Mouse (Mus musculus) forebrain, embryonic 12.5 days (tissue): Measurements from ENCODE around the gene Hmcn2. TPM values are rescaled to one million over a fixed set of nuclear protein-coding genes. Genes with fewer than 3 reads are reported as not detected.

Experiments
- ATAC-seq: fragments of 200-750 bp; cut with Nextera tagmentation; 2 replicates; pipeline ENCODE4 v1.8.0; 2017; ENCODE audit warnings: moderate TSS enrichment; ENCODE audit not compliant: low FRiP score
- H3K27ac ChIP-seq: fragments of 300-500 bp; sonication (generic); 2 replicates; pipeline ENCODE4 v1.5.1; 2016; ENCODE audit warnings: mild to moderate bottlenecking
- H3K27me3 ChIP-seq: fragments of 300-500 bp; sonication (generic); 2 replicates; pipeline ENCODE4 v1.6.1; 2016; ENCODE audit warnings: mild to moderate bottlenecking
- H3K36me3 ChIP-seq: fragments of 300-500 bp; sonication (generic); replicated peaks from 2 replicates; pipeline ENCODE4 v1.6.1; 2016; ENCODE audit warnings: mild to moderate bottlenecking
- H3K4me1 ChIP-seq: fragments of 300-500 bp; sonication (generic); 2 replicates; pipeline ENCODE4 v1.6.1; 2016
- H3K4me2 ChIP-seq: fragments of 300-500 bp; sonication (generic); 2 replicates; pipeline ENCODE4 v1.6.1; 2016; ENCODE audit warnings: mild to moderate bottlenecking, moderate library complexity
- H3K4me3 ChIP-seq: fragments of 300-500 bp; sonication (generic); replicated peaks from 2 replicates; pipeline ENCODE4 v1.5.1; 2016; ENCODE audit warnings: mild to moderate bottlenecking
- H3K9ac ChIP-seq: fragments of 300-500 bp; sonication (generic); 2 replicates; pipeline ENCODE4 v1.6.1; 2016; ENCODE audit warnings: mild to moderate bottlenecking
- H3K9me3 ChIP-seq: fragments of 300-500 bp; sonication (generic); 2 replicates; pipeline ENCODE4 v1.6.1; 2016
- WGBS: fragments of 180-500 bp; shearing (Covaris S2); methylation state at CpG from one replicate; pipeline ENCODE4 v1.1.7; 2016; 5-methylcytosine and 5-hydroxymethylcytosine counted together
- polyA plus RNA-seq: library from polyadenylated mRNA; unstranded; fragments of >200 nt; fragmentation: Nextera tagmentation; extraction: Ambion mirVana; gene quantifications from 2 replicates; pipeline ENCODE4 v1.2.1, GENCODE M21; 2016

The Hmcn2 gene
- polyA plus RNA-seq = 0.08 and 0.09 TPM in 2 replicates

DNA sequence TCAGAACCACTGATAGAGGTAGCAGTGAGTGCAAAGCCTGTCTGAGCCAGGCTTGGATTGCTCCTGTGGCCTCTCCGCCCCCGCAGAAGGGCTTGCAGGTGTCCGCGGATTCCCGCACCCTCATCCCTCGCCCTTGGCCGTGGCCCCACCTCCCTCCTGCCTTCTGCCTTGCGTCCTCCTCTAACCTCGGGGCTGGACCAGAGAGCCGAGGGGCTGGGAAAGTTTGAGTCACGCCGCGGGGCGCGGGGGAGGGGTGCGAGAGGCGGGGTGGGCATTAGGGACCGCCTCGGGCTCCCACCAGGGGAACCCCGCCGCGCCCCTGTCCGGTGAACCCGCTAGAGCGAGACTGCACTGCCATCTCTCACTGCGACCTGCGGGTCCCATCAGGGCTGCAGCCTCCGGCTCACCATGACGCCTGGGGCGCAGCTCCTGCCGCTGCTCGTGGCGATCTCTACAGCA is at the start of gene Hmcn2:
TSS of gene Hmcn2 (plus strand) at position 409 of the 459 bp plus-strand sequence.
- Histone ChIP-seq H3K36me3 (no peaks in the 10 kb centered on the region), H3K9ac (no peak within 1 kb of the TSS), H3K27me3 (peaks cover 74% of the 10 kb centered on the region), H3K4me3 (peak within 1 kb of the TSS; percentile 15; the same call in 1 of the 2 replicates), H3K4me2 (peak within 1 kb of the TSS; percentile 31), H3K27ac (no peak within 1 kb of the TSS), H3K4me1 (peaks cover 7% of the 10 kb centered on the region; the same call in 1 of the 2 replicates), H3K9me3 (no peaks in the 10 kb centered on the region)
- 1% methylated on average over 30 of the region's 33 CpGs for WGBS
- no peak for ATAC-seq

DNA sequence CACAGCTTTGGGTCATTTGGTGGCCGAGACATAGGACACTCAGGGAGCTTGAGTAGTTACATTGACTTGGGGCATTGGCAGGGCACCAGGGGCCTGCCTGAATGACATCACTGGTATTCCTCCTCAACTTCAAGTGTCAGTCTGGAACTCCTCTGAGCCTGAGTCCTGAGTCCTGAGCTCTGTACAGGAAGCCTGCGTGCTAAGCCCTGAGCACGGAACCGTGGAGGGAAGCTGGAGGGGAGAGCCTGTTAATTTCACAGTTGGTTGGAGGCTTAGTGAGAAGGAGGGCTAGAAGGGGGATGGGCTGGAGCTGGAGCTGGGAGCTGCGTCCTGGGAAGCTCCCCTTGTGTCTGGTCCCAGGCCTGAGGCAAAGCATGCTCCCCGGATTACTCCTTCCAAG is 46.8 kb upstream of the Hmcn2 start:
- no peaks in the 10 kb centered on the region for H3K9me3 ChIP-seq
- peak overlapping the region; percentile 62 for H3K27ac ChIP-seq
- H3K4me2 ChIP-seq = no peak overlapping the region
- peak; percentile 61 for ATAC-seq
- 12% methylated on average over 6 of the region's 6 CpGs for WGBS
- H3K4me1 ChIP-seq = peaks cover 62% of the 10 kb centered on the region
- no peak overlapping the region for H3K4me3 ChIP-seq
- H3K9ac ChIP-seq = no peak overlapping the region
- no peaks in the 10 kb centered on the region for H3K27me3 ChIP-seq
- peaks cover 9% of the 10 kb centered on the region; the same call in 1 of the 2 replicates for H3K36me3 ChIP-seq

DNA sequence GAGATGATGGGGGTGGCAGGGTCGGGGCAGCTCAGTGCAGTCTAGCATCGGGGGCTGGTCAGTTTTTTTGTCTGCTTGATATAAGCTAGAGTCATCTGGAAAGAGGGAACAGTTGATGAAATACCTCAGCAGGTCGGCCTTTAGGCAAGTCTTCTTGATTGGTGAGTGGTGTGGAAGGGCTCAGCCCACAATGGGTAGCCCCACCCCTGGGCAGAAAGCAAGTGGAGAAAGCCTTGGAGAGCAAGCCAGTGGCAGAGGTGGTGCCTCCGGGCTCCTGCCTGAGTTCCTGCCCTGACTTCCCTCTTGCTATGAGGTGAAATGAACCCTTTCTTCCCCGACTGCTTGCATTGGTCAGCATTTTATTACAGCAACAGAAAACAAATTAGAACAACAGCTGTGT is 45.6 kb upstream of the Hmcn2 start:
- 0 out of 2 replicates have a peak overlapping the region, but pooled peaks have one; percentile 42 for H3K27ac ChIP-seq
- peaks cover 50% of the 10 kb centered on the region for H3K4me1 ChIP-seq
- H3K9ac ChIP-seq = no peak overlapping the region
- peaks cover 13% of the 10 kb centered on the region; the same call in 1 of the 2 replicates for H3K36me3 ChIP-seq
- H3K4me2 ChIP-seq = no peak overlapping the region
- 47% methylated on average over 5 of the region's 5 CpGs for WGBS
- ATAC-seq = no peak
- H3K9me3 ChIP-seq = no peaks in the 10 kb centered on the region
- H3K4me3 ChIP-seq = no peak overlapping the region
- no peaks in the 10 kb centered on the region for H3K27me3 ChIP-seq

GRCm38 (mm10) chr2:31269188-31269587 is 45.0 kb upstream of the Hmcn2 start:
- 78% methylated on average over 6 of the region's 6 CpGs for WGBS
- no peaks in the 10 kb centered on the region for H3K9me3 ChIP-seq
- peaks cover 47% of the 10 kb centered on the region for H3K4me1 ChIP-seq
- H3K4me2 ChIP-seq = no peak overlapping the region
- no peak overlapping the region for H3K4me3 ChIP-seq
- H3K27me3 ChIP-seq = no peaks in the 10 kb centered on the region
- no peak for ATAC-seq
- H3K9ac ChIP-seq = no peak overlapping the region
- H3K36me3 ChIP-seq = peaks cover 13% of the 10 kb centered on the region; the same call in 1 of the 2 replicates
- H3K27ac ChIP-seq = 0 out of 2 replicates have a peak overlapping the region, but pooled peaks have one; percentile 42

- no peaks in the 10 kb centered on the region for H3K9me3 ChIP-seq
- H3K9ac ChIP-seq = no peak overlapping the region
- no peak overlapping the region for H3K4me2 ChIP-seq
- ATAC-seq = no peak
- WGBS = 95% methylated on average over 10 of the region's 10 CpGs
- no peaks in the 10 kb centered on the region for H3K27me3 ChIP-seq
- H3K4me3 ChIP-seq = no peak overlapping the region
- H3K4me1 ChIP-seq = peaks cover 43% of the 10 kb centered on the region
- no peak overlapping the region for H3K27ac ChIP-seq
- H3K36me3 ChIP-seq = peaks cover 13% of the 10 kb centered on the region; the same call in 1 of the 2 replicates
Observed at GRCm38 (mm10) chr2:31269847-31270246, 44.4 kb upstream of the Hmcn2 start.

DNA sequence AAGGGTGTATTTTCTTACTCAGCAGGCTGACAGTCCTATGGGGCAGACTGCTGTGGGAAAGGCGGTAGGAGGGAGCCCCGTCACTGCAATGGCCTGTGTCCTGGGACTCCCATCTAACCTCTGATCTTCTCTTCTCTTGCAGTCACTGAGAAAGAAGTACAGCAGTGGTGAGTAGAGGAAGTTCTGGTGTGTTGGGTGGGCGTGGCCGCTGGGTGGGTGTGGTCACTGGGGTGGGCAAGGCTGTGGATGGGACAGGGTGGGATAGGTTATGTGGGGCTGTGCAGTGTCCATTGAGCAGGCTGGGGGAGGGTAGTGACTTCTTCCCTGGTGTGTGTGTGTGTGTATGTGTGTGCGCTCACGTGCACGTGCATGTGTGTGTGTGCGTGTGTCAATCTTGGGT is 43.7 kb upstream of the Hmcn2 start:
- peaks cover 37% of the 10 kb centered on the region for H3K4me1 ChIP-seq
- ATAC-seq = no peak
- H3K9ac ChIP-seq = no peak overlapping the region
- no peak overlapping the region for H3K4me3 ChIP-seq
- H3K4me2 ChIP-seq = no peak overlapping the region
- H3K36me3 ChIP-seq = peaks cover 18% of the 10 kb centered on the region
- WGBS = 93% methylated on average over 8 of the region's 8 CpGs
- H3K27ac ChIP-seq = no peak overlapping the region
- no peaks in the 10 kb centered on the region for H3K27me3 ChIP-seq
- H3K9me3 ChIP-seq = no peaks in the 10 kb centered on the region

DNA sequence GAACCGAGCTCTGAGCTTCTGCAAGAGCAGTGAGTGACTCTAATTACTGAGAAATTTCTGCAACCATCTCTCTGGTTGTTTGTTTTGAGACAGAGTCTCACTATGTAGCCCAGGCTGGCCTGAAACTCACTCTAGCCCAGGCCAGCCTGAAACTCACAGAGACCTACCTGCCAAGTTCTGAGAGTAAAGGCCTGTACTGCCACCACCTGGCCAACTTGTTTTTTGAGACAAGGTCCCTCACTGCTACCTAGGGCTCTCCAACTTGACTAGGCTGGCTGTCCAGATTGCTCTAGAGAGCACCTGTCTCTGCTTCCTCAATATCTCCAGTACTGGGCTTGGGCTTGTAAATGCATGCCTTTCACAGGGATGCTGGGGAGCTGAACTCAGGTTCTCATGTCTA is 43.1 kb upstream of the Hmcn2 start:
- 100% methylated on average over 1 of the region's 1 CpGs for WGBS
- Histone ChIP-seq H3K9me3 (no peaks in the 10 kb centered on the region), H3K4me3 (no peak overlapping the region), H3K4me2 (no peak overlapping the region), H3K36me3 (peaks cover 22% of the 10 kb centered on the region), H3K27ac (no peak overlapping the region), H3K9ac (no peak overlapping the region), H3K27me3 (no peaks in the 10 kb centered on the region), H3K4me1 (peaks cover 31% of the 10 kb centered on the region)
- ATAC-seq = no peak

DNA sequence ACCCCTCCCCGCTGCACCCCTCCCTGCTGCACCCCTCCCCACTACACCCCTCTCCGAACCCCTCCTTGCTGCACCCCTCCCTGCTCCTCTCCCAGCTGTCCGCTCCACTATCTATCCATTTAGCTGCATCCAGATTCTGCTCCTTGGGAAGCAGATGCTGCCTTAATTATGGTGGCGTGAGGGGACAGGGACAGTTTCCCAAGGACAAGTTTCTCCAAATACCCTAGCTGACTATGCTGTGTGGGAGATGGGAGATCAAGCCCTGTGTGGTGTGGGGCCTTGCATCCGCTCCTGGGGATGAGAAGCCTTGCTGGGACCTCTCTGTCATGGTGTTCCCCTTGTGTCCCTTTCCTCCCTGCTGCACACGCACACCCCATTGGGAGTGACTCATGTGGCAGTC is 39.2 kb upstream of the Hmcn2 start:
- H3K27ac ChIP-seq = no peak overlapping the region
- WGBS = 78% methylated on average over 6 of the region's 6 CpGs
- no peak for ATAC-seq
- H3K4me3 ChIP-seq = no peak overlapping the region
- H3K36me3 ChIP-seq = peaks cover 27% of the 10 kb centered on the region
- H3K9me3 ChIP-seq = no peaks in the 10 kb centered on the region
- no peaks in the 10 kb centered on the region for H3K27me3 ChIP-seq
- H3K9ac ChIP-seq = no peak overlapping the region
- no peak overlapping the region for H3K4me2 ChIP-seq
- peaks cover 19% of the 10 kb centered on the region for H3K4me1 ChIP-seq

GRCm38 (mm10) chr2:31277810-31278209 is 36.4 kb upstream of the Hmcn2 start:
- Histone ChIP-seq H3K9ac (no peak overlapping the region), H3K9me3 (no peaks in the 10 kb centered on the region), H3K27ac (no peak overlapping the region), H3K4me3 (no peak overlapping the region), H3K36me3 (peaks cover 46% of the 10 kb centered on the region), H3K4me1 (peaks cover 19% of the 10 kb centered on the region), H3K4me2 (no peak overlapping the region), H3K27me3 (no peaks in the 10 kb centered on the region)
- 71% methylated on average over 6 of the region's 6 CpGs for WGBS
- ATAC-seq = no peak

GRCm38 (mm10) chr2:31278483-31278882 is 35.7 kb upstream of the Hmcn2 start:
- no peak for ATAC-seq
- H3K9ac ChIP-seq = no peak overlapping the region
- peaks cover 43% of the 10 kb centered on the region for H3K36me3 ChIP-seq
- no peak overlapping the region for H3K27ac ChIP-seq
- H3K4me1 ChIP-seq = peaks cover 19% of the 10 kb centered on the region
- H3K4me3 ChIP-seq = no peak overlapping the region
- no peaks in the 10 kb centered on the region for H3K9me3 ChIP-seq
- H3K4me2 ChIP-seq = no peak overlapping the region
- 68% methylated on average over 5 of the region's 5 CpGs for WGBS
- H3K27me3 ChIP-seq = no peaks in the 10 kb centered on the region

DNA sequence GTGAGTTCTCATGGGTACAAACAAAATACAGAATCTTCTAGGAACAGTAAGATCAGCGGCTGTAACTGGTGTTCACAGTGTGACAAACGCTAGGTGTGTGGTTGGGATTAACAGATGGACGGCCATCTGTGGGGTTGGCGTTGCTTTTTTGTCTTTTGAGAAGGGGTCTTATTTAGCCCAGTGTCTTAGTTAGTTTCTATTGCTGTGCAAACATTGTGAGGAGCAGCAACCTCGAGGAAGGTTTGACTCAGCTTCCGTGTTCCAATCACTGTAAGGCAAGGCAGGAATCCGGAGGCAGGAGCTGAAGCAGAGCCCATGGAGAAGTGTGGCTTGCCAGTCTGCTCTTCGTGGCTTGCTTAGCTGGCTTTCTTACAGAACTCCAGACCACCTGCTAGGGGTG is 33.1 kb upstream of the Hmcn2 start:
- H3K4me3 ChIP-seq = no peak overlapping the region
- no peak overlapping the region for H3K4me2 ChIP-seq
- ATAC-seq = no peak
- no peak overlapping the region for H3K27ac ChIP-seq
- peaks cover 14% of the 10 kb centered on the region; the same call in 1 of the 2 replicates for H3K4me1 ChIP-seq
- no peaks in the 10 kb centered on the region for H3K27me3 ChIP-seq
- H3K9me3 ChIP-seq = no peaks in the 10 kb centered on the region
- no peak overlapping the region for H3K9ac ChIP-seq
- WGBS = 79% methylated on average over 8 of the region's 8 CpGs
- H3K36me3 ChIP-seq = peaks cover 59% of the 10 kb centered on the region

GRCm38 (mm10) chr2:31282266-31282665 is 31.9 kb upstream of the Hmcn2 start:
- no peak overlapping the region for H3K4me2 ChIP-seq
- H3K36me3 ChIP-seq = peaks cover 60% of the 10 kb centered on the region
- H3K27me3 ChIP-seq = no peaks in the 10 kb centered on the region
- H3K4me1 ChIP-seq = peaks cover 10% of the 10 kb centered on the region; the same call in 1 of the 2 replicates
- H3K4me3 ChIP-seq = no peak overlapping the region
- H3K9me3 ChIP-seq = no peaks in the 10 kb centered on the region
- 45% methylated on average over 7 of the region's 7 CpGs for WGBS
- no peak overlapping the region for H3K9ac ChIP-seq
- no peak for ATAC-seq
- H3K27ac ChIP-seq = no peak overlapping the region

DNA sequence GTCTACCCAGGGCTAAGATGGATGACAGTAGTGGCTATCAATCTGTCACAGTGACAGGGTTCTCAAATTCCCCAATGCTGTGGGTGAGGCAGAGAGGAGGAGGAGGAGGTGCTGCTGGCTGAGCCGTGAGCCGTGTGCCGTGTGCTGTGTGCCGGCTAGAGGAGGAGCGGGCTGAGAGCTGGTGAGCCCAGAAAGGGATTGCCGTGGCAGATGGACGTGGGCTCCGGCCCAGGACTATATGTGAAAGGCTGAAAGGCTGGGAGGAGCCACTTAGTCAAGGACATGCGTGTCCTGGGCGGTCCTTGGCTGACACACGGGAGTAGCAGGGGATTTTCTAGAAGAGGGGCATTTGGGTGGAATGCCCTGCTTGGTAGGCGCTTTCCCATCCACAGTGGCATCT is 31.3 kb upstream of the Hmcn2 start:
- H3K9ac ChIP-seq = no peak overlapping the region
- ATAC-seq = no peak
- no peak overlapping the region for H3K27ac ChIP-seq
- H3K27me3 ChIP-seq = no peaks in the 10 kb centered on the region
- 94% methylated on average over 12 of the region's 12 CpGs for WGBS
- H3K9me3 ChIP-seq = no peaks in the 10 kb centered on the region
- no peak overlapping the region for H3K4me3 ChIP-seq
- peaks cover 66% of the 10 kb centered on the region for H3K36me3 ChIP-seq
- H3K4me1 ChIP-seq = peaks cover 5% of the 10 kb centered on the region; the same call in 1 of the 2 replicates
- H3K4me2 ChIP-seq = no peak overlapping the region
